In genomic region chr17:54298232-54298924, GRCm38 (mm10) we compare ENCODE assay signal across 9 mouse cellular contexts. TPM values are rescaled to one million over a fixed set of nuclear protein-coding genes. Genes with fewer than 3 reads are reported as not detected.
A peak's percentile ranks its signal among the peaks of the same experiment; 100 is the strongest.
DNase-seq lines count a peak whose midpoint lies in the region; ATAC-seq lines count a peak whose summit lies in the region.
"Had no signal": no experiment of that assay in that cellular context is flagged by ENCODE, and none has a peak within 500 bp of the region (broad histone marks: within the 10 kb centered on the region; RNA-seq: fewer than 3 reads in every experiment).

No protein-coding gene starts in this region.

- 1% methylated on average over 37 of the region's 37 CpGs for WGBS in lung, embryonic 16.5 days
- WGBS in hindbrain, embryonic 12.5 days = 2% methylated on average over 37 of the region's 37 CpGs
- WGBS in midbrain, embryonic 16.5 days = 2% methylated on average over 37 of the region's 37 CpGs

- no peak overlapping the region for H3K27ac ChIP-seq in lung, embryonic 16.5 days (ENCODE audit: low read length)
- H3K27ac ChIP-seq in hindbrain, embryonic 12.5 days = no peak overlapping the region
- H3K27ac ChIP-seq in midbrain, embryonic 16.5 days (ENCODE audit: low read length) = no peak overlapping the region

- no peaks in the 10 kb centered on the region for H3K36me3 ChIP-seq in lung, embryonic 16.5 days (ENCODE audit: control insufficient read depth, insufficient read depth, low read length)
- no peaks in the 10 kb centered on the region for H3K36me3 ChIP-seq in hindbrain, embryonic 12.5 days
- H3K36me3 ChIP-seq in midbrain, embryonic 16.5 days (ENCODE audit: control insufficient read depth, insufficient read depth, low read length) = no peaks in the 10 kb centered on the region

- H3K4me3 ChIP-seq in lung, embryonic 16.5 days (ENCODE audit: low read length) = peak overlapping the region; percentile 37
- H3K4me3 ChIP-seq in hindbrain, embryonic 12.5 days = peak overlapping the region; percentile 39
- H3K4me3 ChIP-seq in midbrain, embryonic 16.5 days (ENCODE audit: low read depth, low read length) = peak overlapping the region; percentile 54
- H3K4me3 ChIP-seq: erythroblast, embryonic 14.5 days had no signal

- H3K4me1 ChIP-seq in lung, embryonic 16.5 days (replicated peaks; ENCODE audit: control insufficient read depth, insufficient read depth, low read length) = 0 out of 2 replicates have a peak, but pooled peaks cover 4% of the 10 kb centered on the region
- H3K4me1 ChIP-seq in hindbrain, embryonic 12.5 days = peaks cover 7% of the 10 kb centered on the region
- H3K4me1 ChIP-seq in midbrain, embryonic 16.5 days (ENCODE audit: control insufficient read depth, insufficient read depth, low read length) = 0 out of 2 replicates have a peak, but pooled peaks cover 2% of the 10 kb centered on the region

- no peaks in the 10 kb centered on the region for H3K9me3 ChIP-seq in lung, embryonic 16.5 days (ENCODE audit: control insufficient read depth, low read length)
- no peaks in the 10 kb centered on the region for H3K9me3 ChIP-seq in hindbrain, embryonic 12.5 days (replicated peaks)
- no peaks in the 10 kb centered on the region for H3K9me3 ChIP-seq in midbrain, embryonic 16.5 days (replicated peaks; ENCODE audit: control insufficient read depth, low read length, poor library complexity, severe bottlenecking)

- ATAC-seq in frontal cortex, adult (ENCODE audit: low TSS enrichment) = peak; percentile 34; the same call in 1 of the 2 replicates
- ATAC-seq in lung, embryonic 16.5 days (ENCODE audit: low read depth) = peak; percentile 20; the same call in 1 of the 2 replicates
- ATAC-seq in hindbrain, embryonic 12.5 days (ENCODE audit: low FRiP score) = peak; percentile 86
- ATAC-seq in midbrain, embryonic 16.5 days = peak; percentile 72

- no peak for DNase-seq in frontal cortex, postnatal 25 days (ENCODE audit: low spot score in 2 of 2)
- DNase-seq in lung, postnatal 25 days (ENCODE audit: low spot score) = no peak
- DNase-seq in urinary bladder, adult 2 months (ENCODE audit: low spot score) = no peak
- no peak for DNase-seq in thymus, postnatal 36 days

- peaks cover 2% of the 10 kb centered on the region; the same call in 1 of the 2 replicates for H3K27me3 ChIP-seq in lung, embryonic 16.5 days (ENCODE audit: control insufficient read depth, insufficient read depth, low read depth, low read length)
- H3K27me3 ChIP-seq in hindbrain, embryonic 12.5 days = peaks cover 4% of the 10 kb centered on the region; the same call in 1 of the 2 replicates
- H3K27me3 ChIP-seq in midbrain, embryonic 16.5 days (ENCODE audit: control insufficient read depth, insufficient read depth, low read depth, low read length) = no peaks in the 10 kb centered on the region

- peak overlapping the region; percentile 43; the same call in 1 of the 2 replicates for H3K9ac ChIP-seq in lung, embryonic 16.5 days (ENCODE audit: low read length)
- peak overlapping the region; percentile 64 for H3K9ac ChIP-seq in hindbrain, embryonic 12.5 days
- H3K9ac ChIP-seq in midbrain, embryonic 16.5 days (ENCODE audit: low read depth, low read length) = peak overlapping the region; percentile 73

- peak overlapping the region; percentile 65 for H3K4me2 ChIP-seq in lung, embryonic 16.5 days (ENCODE audit: low read depth, low read length)
- peak overlapping the region; percentile 83 for H3K4me2 ChIP-seq in hindbrain, embryonic 12.5 days (replicated peaks)
- peak overlapping the region; percentile 99 for H3K4me2 ChIP-seq in midbrain, embryonic 16.5 days (ENCODE audit: low read length)

RNA-seq across cellular contexts. Expression of gene Slc5a7, which starts 0.5 kb away (rescaled TPM):
- polyA plus RNA-seq in lung, embryonic 16.5 days (2015; fragmentation: Nextera tagmentation; extraction: Ambion mirVana) = 0.54 and 0.58 TPM in 2 replicates
- polyA plus RNA-seq in hindbrain, embryonic 12.5 days (2016; fragmentation: Nextera tagmentation; extraction: Ambion mirVana) = 3.6 and 4.9 TPM in 2 replicates
- 2.3 and 3.5 TPM in 2 replicates for polyA plus RNA-seq in midbrain, embryonic 16.5 days (2015; fragmentation: Nextera tagmentation; extraction: Ambion mirVana)
- 0.15 and 0.19 TPM in 2 replicates for polyA plus RNA-seq in urinary bladder, adult 2 months (2012; rRNA removed)
- polyA plus RNA-seq: erythroblast, embryonic 14.5 days had no signal

Comparison
In these comparisons a context has a peak if more than half of its experiments do, and no peak if none do; other contexts are left out.
1. ATAC-seq: peak in every context shown above with its lines; median percentile 86 in hindbrain, embryonic 12.5 days; 72 in midbrain, embryonic 16.5 days; 34 in frontal cortex, adult; 20 in lung, embryonic 16.5 days.